Mouse (Mus musculus): ENCODE measurements around the gene Icam1. TPM values are rescaled to one million over a fixed set of nuclear protein-coding genes. Genes with fewer than 3 reads are reported as not detected.

The Icam1 gene
- total and polyA plus RNA-seq, 3 experiments, result 70.6 to 202 (median 102) TPM

DNA sequence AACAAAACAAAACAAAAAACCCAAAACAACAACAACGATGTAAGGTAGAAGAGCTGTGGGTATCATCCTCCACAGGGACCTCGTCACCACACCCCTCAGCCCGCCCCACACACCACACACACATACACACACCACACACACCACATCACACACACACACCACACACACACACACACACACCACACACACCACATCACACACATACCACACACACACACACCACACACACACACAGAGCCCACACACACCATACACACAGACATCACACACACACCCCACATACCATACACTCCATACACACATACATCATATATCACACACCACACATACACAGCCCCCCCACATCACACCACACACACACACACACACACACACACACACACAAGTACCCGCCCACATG, 24.2 kb upstream of the Icam1 start:
- DNase-seq (ENCODE audit: extremely low read depth), result no peak
- H3K4me1 ChIP-seq (ENCODE audit: control insufficient read depth in 1 of 2, insufficient read depth in 2 of 2), result peaks cover 5 to 39% of the 10 kb centered on the region in 2 experiments; a peak in 3 of 4 replicates
- H3K9me3 ChIP-seq (replicated peaks; ENCODE audit: low read length), result no peaks in the 10 kb centered on the region
- no peaks in the 10 kb centered on the region for H3K36me3 ChIP-seq (replicated peaks in 1 of 2; ENCODE audit: control insufficient read depth in 1 of 2, insufficient read depth in 1 of 2, low read length in 1 of 2)
- TF ChIP-seq ZC3H11A (IDR thresholded peaks at IDR 0.05; ENCODE audit: low read depth, low read length) (no peak), TCF12 (IDR thresholded peaks at IDR 0.05; ENCODE audit: low read depth, low read length) (no peak), USF1 (IDR thresholded peaks at IDR 0.05; ENCODE audit: low read depth, low read length) (no peak), ZNF384 (IDR thresholded peaks at IDR 0.05; ENCODE audit: low read depth, low read length) (no peak), EP300 (IDR thresholded peaks at IDR 0.05; ENCODE audit: low read length) (no peak), USF2 (conservative IDR thresholded peaks at IDR 0.05; ENCODE audit: low read depth, low read length) (no peak), KAT2A (IDR thresholded peaks at IDR 0.05; ENCODE audit: insufficient replicate concordance, low read length) (no peak), UBTF (IDR thresholded peaks at IDR 0.05; ENCODE audit: low read depth, low read length) (no peak), MAFK (IDR thresholded peaks at IDR 0.05; ENCODE audit: insufficient replicate concordance, low read length) (no peak), MAZ (IDR thresholded peaks at IDR 0.05; ENCODE audit: low read depth, low read length) (no peak), IRF4 (IDR thresholded peaks at IDR 0.05; ENCODE audit: low read depth, low read length) (no peak), JUN (IDR thresholded peaks at IDR 0.05; ENCODE audit: insufficient read depth, low read depth, low read length) (no peak), NELFE (IDR thresholded peaks at IDR 0.05; ENCODE audit: low read depth, low read length) (no peak), HCFC1 (IDR thresholded peaks at IDR 0.05; ENCODE audit: low read depth, low read length) (no peak), TBP (conservative IDR thresholded peaks at IDR 0.05; ENCODE audit: low read depth, low read length) (no peak), JUND (conservative IDR thresholded peaks at IDR 0.05; ENCODE audit: low read depth, low read length) (no peak), MYC (IDR thresholded peaks at IDR 0.05; ENCODE audit: low read depth, low read length) (no peak), RCOR1 (conservative IDR thresholded peaks at IDR 0.05; ENCODE audit: low read depth, low read length) (no peak)
- no peaks in the 10 kb centered on the region for H3K27me3 ChIP-seq (replicated peaks)
- in situ Hi-C loops (cut with MboI; ENCODE audit: low pct_ligation_motif_present, low pct_unique_long_range_greater_than_20kb, low sequenced_read_pairs) (no loop called here), dilution Hi-C loops (cut with MboI; ENCODE audit: extremely low pct_ligation_motif_present, extremely low pct_unique_long_range_greater_than_20kb, low sequenced_read_pairs) (no loop called here)
- H3K4me3 ChIP-seq (replicated peaks in 1 of 3; ENCODE audit: low read depth in 2 of 3, low read length in 2 of 3, poor library complexity in 1 of 3), result no peak overlapping the region
- H3K4me2 ChIP-seq (ENCODE audit: insufficient read depth, low read depth, poor library complexity, severe bottlenecking), result no peak overlapping the region
- no peaks in the 10 kb centered on the region for H3K79me2 ChIP-seq (replicated peaks; ENCODE audit: control insufficient read depth, extremely low read depth, insufficient read depth, poor library complexity, severe bottlenecking)
- H3K27ac ChIP-seq (ENCODE audit: insufficient read depth, low read depth), result no peak overlapping the region
- H3K9ac ChIP-seq (ENCODE audit: insufficient read depth, low read depth), result no peak overlapping the region

DNA sequence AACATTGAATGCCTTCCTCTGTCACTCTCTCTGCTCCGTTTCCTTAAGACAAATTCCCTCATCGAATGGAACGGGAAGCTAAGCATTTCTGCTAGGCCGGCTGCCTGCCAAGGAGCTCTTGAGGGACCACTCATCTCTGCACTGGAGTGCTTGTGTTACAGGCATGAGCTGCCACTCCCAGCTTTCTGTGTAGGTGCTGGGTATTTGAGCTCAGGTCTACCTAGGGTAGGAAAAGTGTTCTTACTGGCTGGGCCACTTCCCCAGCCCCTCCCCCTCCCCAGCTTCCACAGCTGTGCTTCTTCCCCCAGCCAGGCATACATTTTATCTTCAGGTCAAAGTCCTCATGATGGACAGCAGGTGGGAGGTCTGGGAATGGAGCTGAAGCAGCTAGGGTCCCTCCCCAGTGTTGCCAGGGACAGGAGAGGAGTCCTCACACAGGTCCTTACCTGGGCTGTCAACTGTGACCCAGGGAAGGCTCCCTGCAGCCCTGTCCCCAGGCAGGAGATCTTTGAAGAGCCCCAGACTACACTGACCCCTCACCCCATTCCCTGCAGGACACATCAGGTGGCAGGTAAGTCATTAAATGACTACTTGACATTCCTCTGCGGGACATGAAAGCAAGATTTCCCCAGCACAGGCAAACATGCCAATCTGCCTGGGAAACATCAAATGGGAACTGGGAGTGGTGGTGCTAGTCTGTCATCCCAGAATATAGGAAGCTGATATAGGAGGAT, 22.5 kb upstream of the Icam1 start:
- H3K27ac ChIP-seq (ENCODE audit: insufficient read depth, low read depth), result no peak overlapping the region
- H3K4me2 ChIP-seq (ENCODE audit: insufficient read depth, low read depth, poor library complexity, severe bottlenecking), result no peak overlapping the region
- TF ChIP-seq ZKSCAN1 (IDR thresholded peaks at IDR 0.05; ENCODE audit: borderline replicate concordance, low read depth, low read length), result no peak
- TF ChIP-seq PAX5 (IDR thresholded peaks at IDR 0.05; ENCODE audit: low read length), result no peak
- TF ChIP-seq CHD2 (IDR thresholded peaks at IDR 0.05; ENCODE audit: low read length), result no peak
- no peak for TF ChIP-seq MAZ (IDR thresholded peaks at IDR 0.05; ENCODE audit: low read depth, low read length)
- no peak for TF ChIP-seq NELFE (IDR thresholded peaks at IDR 0.05; ENCODE audit: low read depth, low read length)
- no peak for TF ChIP-seq JUND (conservative IDR thresholded peaks at IDR 0.05; ENCODE audit: low read depth, low read length)
- no peak for TF ChIP-seq TCF12 (IDR thresholded peaks at IDR 0.05; ENCODE audit: low read depth, low read length)
- no peak for TF ChIP-seq E2F4 (IDR thresholded peaks at IDR 0.05; ENCODE audit: insufficient replicate concordance, low read depth, low read length)
- no peak for TF ChIP-seq EP300 (IDR thresholded peaks at IDR 0.05; ENCODE audit: low read length)
- no peak for TF ChIP-seq ZNF384 (IDR thresholded peaks at IDR 0.05; ENCODE audit: low read depth, low read length)
- TF ChIP-seq NRF1 (IDR thresholded peaks at IDR 0.05; ENCODE audit: low read depth, low read length), result no peak
- no peak for TF ChIP-seq CTCF (conservative IDR thresholded peaks at IDR 0.05 in 1 of 2, IDR thresholded peaks at IDR 0.05 in 1 of 2; ENCODE audit: low read depth in 2 of 2, low read length in 2 of 2)
- no peak for TF ChIP-seq IRF4 (IDR thresholded peaks at IDR 0.05; ENCODE audit: low read depth, low read length)
- no peak for TF ChIP-seq POLR2AphosphoS2 (IDR thresholded peaks at IDR 0.05; ENCODE audit: low read depth, low read length)
- TF ChIP-seq ZMIZ1 (IDR thresholded peaks at IDR 0.05; ENCODE audit: low read depth, low read length), result no peak
- TF ChIP-seq RCOR1 (conservative IDR thresholded peaks at IDR 0.05; ENCODE audit: low read depth, low read length), result no peak
- no peak for TF ChIP-seq ELF1 (IDR thresholded peaks at IDR 0.05; ENCODE audit: low read depth, low read length)
- no peak for TF ChIP-seq SMC3 (IDR thresholded peaks at IDR 0.05; ENCODE audit: low read depth, low read length)
- no peak for TF ChIP-seq UBTF (IDR thresholded peaks at IDR 0.05; ENCODE audit: low read depth, low read length)
- H3K79me2 ChIP-seq (replicated peaks; ENCODE audit: control insufficient read depth, extremely low read depth, insufficient read depth, poor library complexity, severe bottlenecking), result no peaks in the 10 kb centered on the region
- H3K27me3 ChIP-seq (replicated peaks), result no peaks in the 10 kb centered on the region
- no peak for DNase-seq (ENCODE audit: extremely low read depth)
- no peak overlapping the region for H3K4me3 ChIP-seq (replicated peaks in 1 of 3; ENCODE audit: low read depth in 2 of 3, low read length in 2 of 3, poor library complexity in 1 of 3)
- H3K4me1 ChIP-seq (ENCODE audit: control insufficient read depth in 1 of 2, insufficient read depth in 2 of 2), result peaks cover 0 to 36% of the 10 kb centered on the region in 2 experiments; a peak in 2 of 4 replicates
- dilution Hi-C loops (cut with MboI; ENCODE audit: extremely low pct_ligation_motif_present, extremely low pct_unique_long_range_greater_than_20kb, low sequenced_read_pairs) (no loop called here), in situ Hi-C loops (cut with MboI; ENCODE audit: low pct_ligation_motif_present, low pct_unique_long_range_greater_than_20kb, low sequenced_read_pairs) (no loop called here)
- H3K36me3 ChIP-seq (replicated peaks in 1 of 2; ENCODE audit: control insufficient read depth in 1 of 2, insufficient read depth in 1 of 2, low read length in 1 of 2), result no peaks in the 10 kb centered on the region
- no peak overlapping the region for H3K9ac ChIP-seq (ENCODE audit: insufficient read depth, low read depth)
- no peaks in the 10 kb centered on the region for H3K9me3 ChIP-seq (replicated peaks; ENCODE audit: low read length)

Data from CH12.LX (cell line).